Mouse (Mus musculus): ENCODE results near the gene Tmbim6. TPM values are rescaled to one million over a fixed set of nuclear protein-coding genes. Genes with fewer than 3 reads are reported as not detected.

Gene Tmbim6
- polyA plus RNA-seq, 1 experiment, result 399 TPM

DNA sequence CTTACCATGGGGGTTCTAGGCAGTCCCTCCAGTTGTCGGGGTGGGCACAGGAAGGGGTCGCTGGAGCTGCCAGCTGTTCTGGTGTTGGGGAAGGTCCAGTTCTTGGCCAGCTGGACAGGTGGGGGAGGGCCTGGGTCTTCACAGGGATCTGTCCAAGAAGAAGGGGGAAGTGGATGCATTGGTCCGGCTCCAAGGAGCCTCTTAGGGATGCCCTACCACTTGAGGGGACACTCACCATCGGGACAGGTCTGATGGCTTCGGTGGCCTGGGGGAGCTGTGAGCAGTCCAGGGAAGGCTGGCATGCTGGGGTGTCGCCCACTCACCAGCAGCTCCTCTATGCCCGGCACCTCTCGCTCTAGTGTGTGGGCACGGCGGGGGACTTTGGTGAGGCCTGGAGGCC is 30.4 kb downstream of the Tmbim6 start:
- TF ChIP-seq CTCF (IDR thresholded peaks at IDR 0.05; ENCODE audit: extremely low read depth, insufficient read depth, low read length) (no peak), POLR2A (IDR thresholded peaks at IDR 0.05; ENCODE audit: extremely low read depth, insufficient read depth, low read length) (no peak)
- Histone ChIP-seq H3K4me1 (ENCODE audit: control insufficient read depth, insufficient read depth, low read length) (no peaks in the 10 kb centered on the region), H3K27ac (ENCODE audit: insufficient read depth, low read length) (no peak overlapping the region), H3K4me3 (ENCODE audit: insufficient read depth, low read length) (no peak overlapping the region)

DNA sequence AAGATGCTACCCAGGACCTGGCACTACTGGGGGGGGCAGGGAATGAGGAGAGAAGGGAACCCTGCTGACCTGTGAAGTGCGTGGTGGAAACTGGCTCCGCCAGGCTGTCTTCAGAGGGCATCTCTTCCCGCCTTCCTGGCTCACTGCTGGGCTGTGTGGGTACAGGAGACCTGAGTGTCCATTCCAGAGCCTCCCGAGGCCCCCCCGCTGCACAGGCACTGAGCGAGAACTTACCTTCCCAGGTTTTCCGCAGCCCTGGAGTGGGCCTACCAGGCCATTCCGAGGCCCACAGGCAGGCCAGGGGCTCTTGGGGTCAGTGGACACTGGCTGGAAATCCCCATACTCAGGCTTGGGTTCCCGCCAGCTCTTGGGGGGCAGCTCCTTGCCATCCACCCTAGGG is 31.2 kb downstream of the Tmbim6 start:
- TF ChIP-seq CTCF (IDR thresholded peaks at IDR 0.05; ENCODE audit: extremely low read depth, insufficient read depth, low read length), result no peak
- TF ChIP-seq POLR2A (IDR thresholded peaks at IDR 0.05; ENCODE audit: extremely low read depth, insufficient read depth, low read length), result no peak
- no peak overlapping the region for H3K4me3 ChIP-seq (ENCODE audit: insufficient read depth, low read length)
- no peak overlapping the region for H3K27ac ChIP-seq (ENCODE audit: insufficient read depth, low read length)
- no peaks in the 10 kb centered on the region for H3K4me1 ChIP-seq (ENCODE audit: control insufficient read depth, insufficient read depth, low read length)

GRCm38 (mm10) chr15:99430394-99430793 is 37.7 kb downstream of the Tmbim6 start:
- Histone ChIP-seq H3K27ac (ENCODE audit: insufficient read depth, low read length) (no peak overlapping the region), H3K4me3 (ENCODE audit: insufficient read depth, low read length) (no peak overlapping the region), H3K4me1 (ENCODE audit: control insufficient read depth, insufficient read depth, low read length) (no peaks in the 10 kb centered on the region)
- TF ChIP-seq CTCF (IDR thresholded peaks at IDR 0.05; ENCODE audit: extremely low read depth, insufficient read depth, low read length) (no peak), POLR2A (IDR thresholded peaks at IDR 0.05; ENCODE audit: extremely low read depth, insufficient read depth, low read length) (no peak)

GRCm38 (mm10) chr15:99431063-99431462 is 38.4 kb downstream of the Tmbim6 start:
- H3K27ac ChIP-seq (ENCODE audit: insufficient read depth, low read length), result no peak overlapping the region
- H3K4me1 ChIP-seq (ENCODE audit: control insufficient read depth, insufficient read depth, low read length), result no peaks in the 10 kb centered on the region
- TF ChIP-seq POLR2A (IDR thresholded peaks at IDR 0.05; ENCODE audit: extremely low read depth, insufficient read depth, low read length) (no peak), CTCF (IDR thresholded peaks at IDR 0.05; ENCODE audit: extremely low read depth, insufficient read depth, low read length) (no peak)
- no peak overlapping the region for H3K4me3 ChIP-seq (ENCODE audit: insufficient read depth, low read length)

GRCm38 (mm10) chr15:99431504-99431903 is 38.8 kb downstream of the Tmbim6 start:
- Histone ChIP-seq H3K27ac (ENCODE audit: insufficient read depth, low read length) (no peak overlapping the region), H3K4me3 (ENCODE audit: insufficient read depth, low read length) (no peak overlapping the region), H3K4me1 (ENCODE audit: control insufficient read depth, insufficient read depth, low read length) (no peaks in the 10 kb centered on the region)
- TF ChIP-seq CTCF (IDR thresholded peaks at IDR 0.05; ENCODE audit: extremely low read depth, insufficient read depth, low read length) (no peak), POLR2A (IDR thresholded peaks at IDR 0.05; ENCODE audit: extremely low read depth, insufficient read depth, low read length) (no peak)

GRCm38 (mm10) chr15:99431967-99432366 is 39.3 kb downstream of the Tmbim6 start:
- no peaks in the 10 kb centered on the region for H3K4me1 ChIP-seq (ENCODE audit: control insufficient read depth, insufficient read depth, low read length)
- H3K27ac ChIP-seq (ENCODE audit: insufficient read depth, low read length), result no peak overlapping the region
- no peak overlapping the region for H3K4me3 ChIP-seq (ENCODE audit: insufficient read depth, low read length)
- TF ChIP-seq CTCF (IDR thresholded peaks at IDR 0.05; ENCODE audit: extremely low read depth, insufficient read depth, low read length) (no peak), POLR2A (IDR thresholded peaks at IDR 0.05; ENCODE audit: extremely low read depth, insufficient read depth, low read length) (no peak)

GRCm38 (mm10) chr15:99433081-99433718 is 40.5 kb downstream of the Tmbim6 start:
- Histone ChIP-seq H3K4me3 (ENCODE audit: insufficient read depth, low read length) (no peak overlapping the region), H3K27ac (ENCODE audit: insufficient read depth, low read length) (no peak overlapping the region), H3K4me1 (ENCODE audit: control insufficient read depth, insufficient read depth, low read length) (no peaks in the 10 kb centered on the region)
- TF ChIP-seq POLR2A (IDR thresholded peaks at IDR 0.05; ENCODE audit: extremely low read depth, insufficient read depth, low read length) (no peak), CTCF (IDR thresholded peaks at IDR 0.05; ENCODE audit: extremely low read depth, insufficient read depth, low read length) (no peak)

GRCm38 (mm10) chr15:99433913-99434312 is 41.2 kb downstream of the Tmbim6 start:
- Histone ChIP-seq H3K27ac (ENCODE audit: insufficient read depth, low read length) (no peak overlapping the region), H3K4me1 (ENCODE audit: control insufficient read depth, insufficient read depth, low read length) (no peaks in the 10 kb centered on the region), H3K4me3 (ENCODE audit: insufficient read depth, low read length) (no peak overlapping the region)
- TF ChIP-seq POLR2A (IDR thresholded peaks at IDR 0.05; ENCODE audit: extremely low read depth, insufficient read depth, low read length), result no peak
- TF ChIP-seq CTCF (IDR thresholded peaks at IDR 0.05; ENCODE audit: extremely low read depth, insufficient read depth, low read length), result no peak

- H3K4me1 ChIP-seq (ENCODE audit: control insufficient read depth, insufficient read depth, low read length), result no peaks in the 10 kb centered on the region
- TF ChIP-seq POLR2A (IDR thresholded peaks at IDR 0.05; ENCODE audit: extremely low read depth, insufficient read depth, low read length) (no peak), CTCF (IDR thresholded peaks at IDR 0.05; ENCODE audit: extremely low read depth, insufficient read depth, low read length) (no peak)
- H3K27ac ChIP-seq (ENCODE audit: insufficient read depth, low read length), result no peak overlapping the region
- no peak overlapping the region for H3K4me3 ChIP-seq (ENCODE audit: insufficient read depth, low read length)
These were observed 46.5 kb downstream of the Tmbim6 start for GRCm38 (mm10) chr15:99438966-99439698.
